Mouse (Mus musculus): ENCODE measurements around the gene Cnksr2. TPM values are rescaled to one million over a fixed set of nuclear protein-coding genes. Genes with fewer than 3 reads are reported as not detected.

Cnksr2 gene
- 2.2 and 3.1 TPM in 2 replicates for polyA plus RNA-seq (2011; ENCODE audit: insufficient read depth, insufficient read length, low read depth, missing spikeins)

DNA sequence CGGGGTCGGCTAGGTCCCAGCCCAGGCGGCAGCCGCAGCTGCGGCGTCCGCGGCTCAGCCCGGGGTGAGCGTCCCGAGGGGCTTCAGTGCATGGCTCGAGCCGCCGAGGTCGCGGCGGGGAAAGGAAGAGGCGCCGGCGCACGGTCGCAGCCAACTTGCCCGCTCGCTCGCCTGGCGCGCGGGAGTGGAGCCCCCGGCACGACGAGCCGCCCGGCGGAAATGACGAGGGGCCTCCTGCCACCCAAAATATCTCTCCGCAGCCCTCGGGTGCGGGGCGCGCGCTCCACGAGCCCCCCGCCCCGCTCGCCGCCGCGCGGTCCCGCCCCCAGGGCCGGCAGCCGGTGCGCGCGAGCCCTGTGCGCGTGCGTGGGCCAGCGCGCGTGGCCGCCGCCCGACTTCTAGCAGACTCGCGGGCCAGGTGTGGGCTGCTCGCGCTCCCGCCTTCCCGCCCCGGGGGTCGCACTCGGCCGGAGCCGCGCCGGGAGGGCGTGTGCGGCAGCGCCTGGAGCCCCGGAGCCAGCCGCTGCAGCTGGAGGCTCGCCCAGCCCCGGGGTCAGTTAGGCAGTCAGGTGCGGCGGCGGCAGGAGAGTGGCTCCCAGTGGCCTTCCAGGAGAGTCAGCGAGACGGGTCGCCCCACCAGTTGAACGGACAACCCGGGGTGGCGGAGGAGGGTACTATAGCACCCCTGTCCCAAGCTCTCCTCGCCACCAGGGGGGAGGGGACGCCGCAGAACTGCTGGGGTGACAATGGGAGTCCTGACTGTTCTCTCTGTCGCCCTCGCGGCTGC lies at the start of gene Cnksr2:
Gene Cnksr2 (minus strand): TSS at position 238 of the 787 bp plus-strand sequence.
- Histone ChIP-seq H3K36me3 (ENCODE audit: control insufficient read depth, insufficient read depth, low read length, poor library complexity, severe bottlenecking) (no peaks in the 10 kb centered on the region), H3K27ac (ENCODE audit: insufficient read depth, low read length) (no peak within 1 kb of the TSS), H3K4me1 (ENCODE audit: control insufficient read depth, insufficient read depth, low read length) (no peaks in the 10 kb centered on the region), H3K9ac (ENCODE audit: low read depth, poor library complexity, severe bottlenecking) (peak within 1 kb of the TSS; percentile 92), H3K4me3 (ENCODE audit: low read depth, low read length) (peak within 1 kb of the TSS; percentile 55), H3K9me3 (replicated peaks; ENCODE audit: control insufficient read depth, insufficient read depth, low read length, poor library complexity, severe bottlenecking) (no peaks in the 10 kb centered on the region), H3K27me3 (ENCODE audit: control insufficient read depth, insufficient read depth, low read length, poor library complexity, severe bottlenecking) (no peaks in the 10 kb centered on the region; the same call in 1 of the 2 replicates)
- TF ChIP-seq CTCF (IDR thresholded peaks at IDR 0.05; ENCODE audit: low read depth, low read length) (no peak), EP300 (IDR thresholded peaks at IDR 0.05; ENCODE audit: insufficient read depth, low read depth, low read length) (no peak), POLR2A (IDR thresholded peaks at IDR 0.05; ENCODE audit: insufficient read depth, low read length) (no peak)

DNA sequence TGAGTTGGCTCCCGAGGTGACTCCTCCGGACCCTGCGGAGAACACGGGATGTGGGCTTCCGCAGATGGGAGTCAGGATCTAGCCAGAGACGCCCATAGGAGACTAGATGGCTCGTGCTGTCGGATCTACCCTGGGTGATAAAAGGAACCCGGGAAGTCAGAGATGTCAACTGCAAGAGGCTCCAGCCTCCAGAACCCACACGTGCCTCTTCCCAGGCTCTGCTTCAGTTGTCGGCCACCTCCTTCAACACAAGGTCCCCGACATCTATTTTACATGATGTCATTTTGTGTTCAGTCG lies 698 bp upstream of the Cnksr2 start:
- Histone ChIP-seq H3K27ac (ENCODE audit: insufficient read depth, low read length) (no peak overlapping the region), H3K27me3 (ENCODE audit: control insufficient read depth, insufficient read depth, low read length, poor library complexity, severe bottlenecking) (no peaks in the 10 kb centered on the region; the same call in 1 of the 2 replicates)

DNA sequence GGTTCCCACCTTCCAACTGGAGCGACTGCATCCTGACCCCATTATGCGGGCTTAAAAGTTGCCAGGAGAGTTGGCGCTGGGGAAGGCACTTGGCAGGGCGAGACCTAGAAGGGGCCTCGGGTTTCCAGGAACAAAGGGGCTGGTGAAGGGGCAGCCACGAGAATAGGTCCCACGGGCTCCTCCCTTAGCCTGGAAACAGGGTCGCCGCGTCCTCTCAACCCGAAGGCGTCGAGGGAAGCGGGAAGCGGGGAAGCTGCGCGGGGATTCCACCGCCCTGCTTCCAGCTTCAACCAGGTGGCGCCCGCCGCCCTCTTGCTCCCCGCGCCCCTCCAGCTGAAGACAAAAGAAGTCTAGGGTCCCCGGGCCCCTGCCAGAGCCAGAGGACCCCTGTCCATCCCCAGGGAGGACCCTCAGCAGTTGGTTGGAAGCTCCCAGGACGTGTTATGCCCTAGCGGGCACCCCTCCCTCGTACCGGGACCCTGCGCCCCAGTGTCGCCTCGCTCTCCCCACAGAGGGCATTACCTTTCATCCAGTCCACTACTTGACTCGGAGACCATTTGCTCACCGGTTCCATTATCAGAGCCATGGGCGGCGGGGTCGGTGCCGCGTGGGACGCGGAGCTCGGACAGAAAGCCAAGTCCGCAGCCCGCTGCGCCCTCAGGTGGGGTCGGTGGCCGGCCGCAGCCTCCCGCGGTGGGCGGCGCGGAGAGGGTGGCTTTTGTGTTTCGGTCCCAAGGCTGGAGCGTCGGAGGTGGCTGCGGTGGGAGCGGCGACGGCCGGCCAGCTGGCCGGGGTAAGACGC lies 638 bp downstream of the Cnksr2 start:
- Histone ChIP-seq H3K27me3 (ENCODE audit: control insufficient read depth, insufficient read depth, low read length, poor library complexity, severe bottlenecking) (no peaks in the 10 kb centered on the region; the same call in 1 of the 2 replicates), H3K4me3 (ENCODE audit: low read depth, low read length) (peak overlapping the region; percentile 55), H3K9ac (ENCODE audit: low read depth, poor library complexity, severe bottlenecking) (peak overlapping the region; percentile 92), H3K27ac (ENCODE audit: insufficient read depth, low read length) (no peak overlapping the region), H3K9me3 (replicated peaks; ENCODE audit: control insufficient read depth, insufficient read depth, low read length, poor library complexity, severe bottlenecking) (no peaks in the 10 kb centered on the region), H3K36me3 (ENCODE audit: control insufficient read depth, insufficient read depth, low read length, poor library complexity, severe bottlenecking) (no peaks in the 10 kb centered on the region), H3K4me1 (ENCODE audit: control insufficient read depth, insufficient read depth, low read length) (no peaks in the 10 kb centered on the region)
- TF ChIP-seq CTCF (IDR thresholded peaks at IDR 0.05; ENCODE audit: low read depth, low read length) (no peak), EP300 (IDR thresholded peaks at IDR 0.05; ENCODE audit: insufficient read depth, low read depth, low read length) (no peak), POLR2A (IDR thresholded peaks at IDR 0.05; ENCODE audit: insufficient read depth, low read length) (no peak)

More for the DNA sequence above, 698 bp upstream of the Cnksr2 start:
- Histone ChIP-seq H3K4me1 (ENCODE audit: control insufficient read depth, insufficient read depth, low read length) (no peaks in the 10 kb centered on the region), H3K36me3 (ENCODE audit: control insufficient read depth, insufficient read depth, low read length, poor library complexity, severe bottlenecking) (no peaks in the 10 kb centered on the region), H3K9me3 (replicated peaks; ENCODE audit: control insufficient read depth, insufficient read depth, low read length, poor library complexity, severe bottlenecking) (no peaks in the 10 kb centered on the region), H3K9ac (ENCODE audit: low read depth, poor library complexity, severe bottlenecking) (peak overlapping the region; percentile 92), H3K4me3 (ENCODE audit: low read depth, low read length) (peak overlapping the region; percentile 55)
- TF ChIP-seq CTCF (IDR thresholded peaks at IDR 0.05; ENCODE audit: low read depth, low read length) (no peak), POLR2A (IDR thresholded peaks at IDR 0.05; ENCODE audit: insufficient read depth, low read length) (no peak), EP300 (IDR thresholded peaks at IDR 0.05; ENCODE audit: insufficient read depth, low read depth, low read length) (no peak)

DNA sequence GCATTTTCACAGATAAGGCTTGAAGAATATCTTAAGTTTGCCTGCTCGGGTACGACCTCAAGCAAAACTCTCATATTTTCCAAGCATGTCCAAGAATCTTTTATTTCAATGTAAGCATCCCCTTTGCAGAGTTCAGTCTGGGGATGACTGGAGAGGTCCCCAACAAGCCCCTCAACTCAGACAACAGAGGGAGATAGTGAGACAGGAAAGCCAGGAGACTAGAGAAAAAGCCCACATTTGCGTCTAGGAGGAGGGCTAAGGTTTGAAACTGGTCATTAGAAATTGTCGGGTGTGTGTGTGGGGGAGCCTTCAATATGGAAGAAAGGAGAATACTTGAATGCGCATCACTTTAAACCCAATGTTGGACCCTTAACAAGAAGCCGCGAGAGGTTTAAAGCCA lies 1.4 kb downstream of the Cnksr2 start:
- H3K27me3 ChIP-seq (ENCODE audit: control insufficient read depth, insufficient read depth, low read length, poor library complexity, severe bottlenecking) = no peaks in the 10 kb centered on the region; the same call in 1 of the 2 replicates
- TF ChIP-seq POLR2A (IDR thresholded peaks at IDR 0.05; ENCODE audit: insufficient read depth, low read length) (no peak), EP300 (IDR thresholded peaks at IDR 0.05; ENCODE audit: insufficient read depth, low read depth, low read length) (no peak), CTCF (IDR thresholded peaks at IDR 0.05; ENCODE audit: low read depth, low read length) (no peak)
- peak overlapping the region; percentile 55; the same call in 1 of the 2 replicates for H3K4me3 ChIP-seq (ENCODE audit: low read depth, low read length)
- no peaks in the 10 kb centered on the region for H3K36me3 ChIP-seq (ENCODE audit: control insufficient read depth, insufficient read depth, low read length, poor library complexity, severe bottlenecking)
- H3K9me3 ChIP-seq (replicated peaks; ENCODE audit: control insufficient read depth, insufficient read depth, low read length, poor library complexity, severe bottlenecking) = no peaks in the 10 kb centered on the region
- no peaks in the 10 kb centered on the region for H3K4me1 ChIP-seq (ENCODE audit: control insufficient read depth, insufficient read depth, low read length)
- H3K9ac ChIP-seq (ENCODE audit: low read depth, poor library complexity, severe bottlenecking) = peak overlapping the region; percentile 92
- H3K27ac ChIP-seq (ENCODE audit: insufficient read depth, low read length) = no peak overlapping the region

DNA sequence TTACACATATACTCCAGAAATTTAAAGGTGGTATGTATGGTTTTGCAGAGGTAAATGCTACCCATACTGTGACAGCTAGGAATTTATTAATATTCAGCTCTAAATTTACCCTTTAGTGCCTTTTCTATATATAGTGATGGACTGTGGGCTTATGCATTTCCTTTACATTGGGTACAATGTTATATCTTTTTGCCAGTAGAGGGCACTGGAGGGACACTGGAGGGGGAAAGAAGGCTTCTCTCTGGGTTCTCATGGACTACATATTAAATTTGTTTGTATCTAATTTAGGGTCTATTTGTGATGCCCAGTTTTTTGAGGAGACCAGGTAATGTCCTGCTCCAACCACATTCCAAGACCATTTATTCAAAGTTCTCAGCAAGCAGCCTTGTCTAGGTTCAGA lies 91.4 kb downstream of the Cnksr2 start:
- Histone ChIP-seq H3K4me1 (ENCODE audit: control insufficient read depth, insufficient read depth, low read length) (no peaks in the 10 kb centered on the region), H3K9ac (ENCODE audit: low read depth, poor library complexity, severe bottlenecking) (no peak overlapping the region), H3K27ac (ENCODE audit: insufficient read depth, low read length) (no peak overlapping the region), H3K4me3 (ENCODE audit: low read depth, low read length) (no peak overlapping the region), H3K9me3 (replicated peaks; ENCODE audit: control insufficient read depth, insufficient read depth, low read length, poor library complexity, severe bottlenecking) (no peaks in the 10 kb centered on the region), H3K36me3 (ENCODE audit: control insufficient read depth, insufficient read depth, low read length, poor library complexity, severe bottlenecking) (no peaks in the 10 kb centered on the region), H3K27me3 (ENCODE audit: control insufficient read depth, insufficient read depth, low read length, poor library complexity, severe bottlenecking) (no peaks in the 10 kb centered on the region)
- no peak for TF ChIP-seq EP300 (IDR thresholded peaks at IDR 0.05; ENCODE audit: insufficient read depth, low read depth, low read length)
- TF ChIP-seq CTCF (IDR thresholded peaks at IDR 0.05; ENCODE audit: low read depth, low read length) = no peak
- TF ChIP-seq POLR2A (IDR thresholded peaks at IDR 0.05; ENCODE audit: insufficient read depth, low read length) = no peak

Data from ES-Bruce4 (cell line).